Mouse (Mus musculus) embryonic fibroblast, embryonic 13.5 days (primary cell): ENCODE results near the gene Pml. TPM values are rescaled to one million over a fixed set of nuclear protein-coding genes. Genes with fewer than 3 reads are reported as not detected.

ENCODE experiments used
- H3K27ac ChIP-seq: 2 replicates; pipeline ENCODE4 v1.5.1; 2012; ENCODE audit warnings: low read length, control low read depth, inconsistent platforms; ENCODE audit not compliant: insufficient read depth
- H3K4me1 ChIP-seq: 2 replicates; pipeline ENCODE4 v1.6.1; 2011; ENCODE audit warnings: low read length; ENCODE audit not compliant: control insufficient read depth, insufficient read depth
- H3K4me3 ChIP-seq: 2 replicates; pipeline ENCODE4 v1.5.1; 2011; ENCODE audit warnings: mild to moderate bottlenecking, control low read depth, low read length; ENCODE audit not compliant: insufficient read depth
- CTCF ChIP-seq: IDR thresholded peaks from 2 replicates; pipeline ENCODE4 v1.5.1; 2011; ENCODE audit warnings: mild to moderate bottlenecking, control low read depth, low read length, moderate library complexity, borderline replicate concordance; ENCODE audit not compliant: insufficient read depth
- POLR2A ChIP-seq: IDR thresholded peaks from 2 replicates; pipeline ENCODE4 v1.6.1; 2011; ENCODE audit warnings: low read depth, mild to moderate bottlenecking, control low read depth, low read length, moderate library complexity
- polyA plus RNA-seq: library from polyadenylated mRNA; stranded (reverse); fragments of >200 nt; gene quantifications from 2 replicates; pipeline ENCODE4 v1.2.4, GENCODE M21; 2011; ENCODE audit warnings: low read depth; ENCODE audit not compliant: missing spikeins, insufficient read length

The Pml gene
- polyA plus RNA-seq = 56.3 and 86.6 TPM in 2 replicates

- peaks cover 7% of the 10 kb centered on the region for H3K4me1 ChIP-seq
- TF ChIP-seq CTCF (no peak), POLR2A (peak; percentile 76)
- H3K27ac ChIP-seq = peak within 1 kb of the TSS; percentile 87
Measured at GRCm38 (mm10) chr9:58249592-58250192, at the start of gene Pml. Gene Pml, minus strand, starts transcription at chr9:58249786.

GRCm38 (mm10) chr9:58297961-58298477 lies 48.4 kb upstream of the Pml start:
- H3K27ac ChIP-seq = peak overlapping the region; percentile 80
- H3K4me3 ChIP-seq = no peak overlapping the region
- peaks cover 28% of the 10 kb centered on the region for H3K4me1 ChIP-seq
- no peak for TF ChIP-seq POLR2A
- no peak for TF ChIP-seq CTCF

More at GRCm38 (mm10) chr9:58249592-58250192, at the start of gene Pml:
- peak within 1 kb of the TSS; percentile 68 for H3K4me3 ChIP-seq

DNA sequence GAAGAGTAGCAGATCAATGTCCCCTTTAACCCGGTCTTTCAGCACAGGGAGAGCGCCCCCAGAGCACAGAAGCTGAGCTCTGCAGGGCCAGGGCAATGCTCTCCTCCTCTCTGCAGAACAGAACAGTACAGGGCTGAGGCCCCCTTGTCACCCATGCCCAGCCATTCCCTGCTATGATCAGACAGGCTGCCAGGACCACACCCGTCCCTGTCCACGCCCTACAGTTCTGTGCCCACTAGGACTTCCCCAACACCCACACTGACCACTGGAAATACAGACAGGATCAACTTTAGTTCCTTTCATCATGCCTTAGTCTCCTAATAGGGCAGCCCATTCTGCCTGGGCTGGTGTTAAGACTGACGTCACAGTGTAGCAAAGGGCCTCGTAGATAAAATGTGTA lies 47.5 kb upstream of the Pml start:
- Histone ChIP-seq H3K27ac (peak overlapping the region; percentile 80), H3K4me1 (peaks cover 28% of the 10 kb centered on the region), H3K4me3 (no peak overlapping the region)
- TF ChIP-seq CTCF (no peak), POLR2A (no peak)

- H3K4me1 ChIP-seq = peaks cover 28% of the 10 kb centered on the region
- peak overlapping the region; percentile 80 for H3K27ac ChIP-seq
- H3K4me3 ChIP-seq = no peak overlapping the region
- TF ChIP-seq POLR2A = peak; percentile 37; the same call in 1 of the 2 replicates
- TF ChIP-seq CTCF = no peak
Measured at GRCm38 (mm10) chr9:58295766-58296361, 46.3 kb upstream of the Pml start.

DNA sequence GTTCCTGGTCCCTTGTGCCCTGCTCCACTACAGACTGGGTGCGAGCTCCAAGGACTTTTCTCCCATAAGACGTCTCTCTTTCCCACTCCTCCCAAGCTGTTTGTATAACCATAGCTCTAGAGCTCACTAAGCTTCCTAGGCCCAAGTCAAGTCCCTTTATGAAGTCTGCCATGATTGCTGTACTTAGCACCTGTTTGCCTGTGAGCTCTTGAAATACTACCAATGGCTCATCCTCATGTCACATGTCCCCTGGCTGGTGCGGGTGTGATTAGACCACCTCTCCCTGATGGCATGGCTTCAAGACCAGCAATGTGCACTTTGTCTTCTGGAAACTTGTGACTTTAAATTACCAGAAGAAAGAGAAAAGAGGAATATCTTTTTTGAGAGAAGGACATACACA lies 45.8 kb upstream of the Pml start:
- peak overlapping the region; percentile 80 for H3K27ac ChIP-seq
- no peak for TF ChIP-seq POLR2A
- no peak for TF ChIP-seq CTCF
- no peak overlapping the region for H3K4me3 ChIP-seq
- H3K4me1 ChIP-seq = peaks cover 28% of the 10 kb centered on the region

DNA sequence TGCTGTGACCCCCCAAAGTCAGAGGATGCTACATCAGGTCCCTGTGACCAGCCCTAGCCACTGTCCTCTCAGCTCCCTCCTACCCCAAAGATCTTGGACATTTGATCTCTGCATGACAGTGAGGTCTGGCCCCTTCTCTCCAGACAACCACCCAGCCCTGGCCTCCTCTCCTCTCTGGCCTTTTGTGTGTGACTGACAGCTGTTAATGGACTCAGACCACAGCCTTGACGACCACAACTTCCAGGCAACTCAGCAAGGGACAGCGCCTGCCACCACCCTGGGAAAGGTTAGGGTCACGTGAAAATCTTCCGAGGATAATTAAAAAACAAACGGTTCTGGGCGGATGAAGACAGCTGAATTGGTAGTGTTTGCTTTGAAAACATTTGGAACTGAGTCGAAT lies 44.9 kb upstream of the Pml start:
- Histone ChIP-seq H3K4me3 (no peak overlapping the region), H3K4me1 (peaks cover 26% of the 10 kb centered on the region), H3K27ac (no peak overlapping the region)
- TF ChIP-seq CTCF (no peak), POLR2A (no peak)

DNA sequence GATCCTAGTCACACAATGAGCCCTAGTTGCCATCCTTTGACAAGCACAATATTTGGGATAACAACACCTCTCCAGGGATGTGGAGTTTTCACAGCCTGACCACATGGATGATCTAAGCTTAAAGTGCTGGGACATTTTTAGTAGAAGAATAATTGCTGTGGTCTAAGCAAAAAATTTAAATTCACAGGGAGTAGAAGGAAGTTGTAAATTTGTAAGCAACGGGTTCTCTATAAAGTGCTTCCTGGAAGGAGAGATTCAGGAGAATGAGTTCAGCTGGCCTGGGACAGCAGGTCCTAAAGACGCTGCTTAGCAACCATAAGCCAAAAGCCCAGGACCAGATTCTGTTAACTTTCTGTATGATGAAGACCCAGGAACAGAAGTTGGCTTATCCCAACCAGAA lies 40.3 kb upstream of the Pml start:
- no peak for TF ChIP-seq CTCF
- no peak for TF ChIP-seq POLR2A
- no peaks in the 10 kb centered on the region for H3K4me1 ChIP-seq

GRCm38 (mm10) chr9:58289090-58289489 lies 39.5 kb upstream of the Pml start:
- Histone ChIP-seq H3K27ac (no peak overlapping the region), H3K4me3 (no peak overlapping the region), H3K4me1 (no peaks in the 10 kb centered on the region)
- no peak for TF ChIP-seq POLR2A

More for the DNA sequence above, 40.3 kb upstream of the Pml start:
- H3K4me3 ChIP-seq = no peak overlapping the region
- no peak overlapping the region for H3K27ac ChIP-seq

- H3K27ac ChIP-seq = peak overlapping the region; percentile 80
- no peak for TF ChIP-seq CTCF
- TF ChIP-seq POLR2A = no peak
- H3K4me1 ChIP-seq = 0 out of 2 replicates have a peak, but pooled peaks cover 3% of the 10 kb centered on the region
- no peak overlapping the region for H3K4me3 ChIP-seq
Measured at GRCm38 (mm10) chr9:58283431-58283830, 33.8 kb upstream of the Pml start.

DNA sequence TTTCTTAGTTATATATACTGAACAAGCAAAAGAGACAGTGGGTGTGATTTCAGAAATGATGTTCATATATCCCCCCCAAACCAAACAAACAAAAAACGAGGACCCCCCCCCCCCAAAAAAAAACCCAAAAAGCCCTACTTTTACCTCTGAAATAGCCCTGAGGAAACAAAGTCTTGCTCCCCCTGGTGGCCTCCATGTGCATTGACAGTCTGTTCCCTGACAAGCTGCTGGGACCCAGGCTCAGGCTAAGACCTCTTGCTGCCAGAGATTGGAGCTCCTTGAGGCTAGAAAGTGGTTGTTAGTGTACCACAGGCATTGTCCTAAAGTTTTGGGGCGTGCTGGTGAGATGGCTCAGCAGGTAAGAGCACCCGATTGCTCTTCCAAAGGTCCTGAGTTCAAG lies 32.0 kb upstream of the Pml start:
- TF ChIP-seq POLR2A = no peak
- TF ChIP-seq CTCF = no peak
- 0 out of 2 replicates have a peak, but pooled peaks cover 3% of the 10 kb centered on the region for H3K4me1 ChIP-seq
- no peak overlapping the region for H3K4me3 ChIP-seq
- no peak overlapping the region for H3K27ac ChIP-seq
